Mouse (Mus musculus): Measurements from ENCODE around the gene B3gnt9. TPM values are rescaled to one million over a fixed set of nuclear protein-coding genes. Genes with fewer than 3 reads are reported as not detected.

B3gnt9 gene
- polyA plus RNA-seq, 1 experiment from 2014 or later, result 5.6 TPM

GRCm38 (mm10) chr8:105265128-105265527 is 10.2 kb upstream of the B3gnt9 start:
- Histone ChIP-seq H3K4me2 (peak overlapping the region; percentile 74), H3K9me3 (ENCODE audit: control insufficient read depth, low read length) (no peaks in the 10 kb centered on the region; the same call in 1 of the 2 replicates), H3K4me3 (ENCODE audit: low read depth, low read length) (peak overlapping the region; percentile 60; the same call in 1 of the 2 replicates), H3K27ac (ENCODE audit: low read depth, low read length) (no peak overlapping the region), H3K9ac (ENCODE audit: low read length) (no peak overlapping the region; the same call in 1 of the 2 replicates), H3K36me3 (ENCODE audit: control insufficient read depth, insufficient read depth, low read length) (no peaks in the 10 kb centered on the region), H3K4me1 (ENCODE audit: control insufficient read depth, insufficient read depth, low read length) (peaks cover 17% of the 10 kb centered on the region), H3K27me3 (ENCODE audit: control insufficient read depth, insufficient read depth, low read length) (peaks cover 86% of the 10 kb centered on the region)
- ATAC-seq (ENCODE audit: low FRiP score) (no peak), DNase-seq (ENCODE audit: low spot score, missing footprints) (peak; percentile 90)
- WGBS, result 12% methylated on average over 10 of the region's 10 CpGs

GRCm38 (mm10) chr8:105264024-105264982 is 9.3 kb upstream of the B3gnt9 start, which contains the start of the genes Tradd and Fbxl8:
Gene Tradd, minus strand, starts transcription at chr8:105264609.
Gene Fbxl8, plus strand, starts transcription at chr8:105264648.
- no peaks in the 10 kb centered on the region for H3K36me3 ChIP-seq (ENCODE audit: control insufficient read depth, insufficient read depth, low read length)
- no peak within 1 kb of the TSS for H3K27ac ChIP-seq (ENCODE audit: low read depth, low read length)
- DNase-seq (ENCODE audit: low spot score, missing footprints) (peak; percentile 94), ATAC-seq (ENCODE audit: low FRiP score) (peak; percentile 51)
- peaks cover 17% of the 10 kb centered on the region for H3K4me1 ChIP-seq (ENCODE audit: control insufficient read depth, insufficient read depth, low read length)
- WGBS, result 2% methylated on average over 54 of the region's 54 CpGs
- H3K9me3 ChIP-seq (ENCODE audit: control insufficient read depth, low read length), result no peaks in the 10 kb centered on the region; the same call in 1 of the 2 replicates
- H3K9ac ChIP-seq (ENCODE audit: low read length), result peak within 1 kb of the TSS; percentile 56
- peaks cover 86% of the 10 kb centered on the region for H3K27me3 ChIP-seq (ENCODE audit: control insufficient read depth, insufficient read depth, low read length)
- peak within 1 kb of the TSS; percentile 60 for H3K4me3 ChIP-seq (ENCODE audit: low read depth, low read length)
- H3K4me2 ChIP-seq, result peak within 1 kb of the TSS; percentile 74

DNA sequence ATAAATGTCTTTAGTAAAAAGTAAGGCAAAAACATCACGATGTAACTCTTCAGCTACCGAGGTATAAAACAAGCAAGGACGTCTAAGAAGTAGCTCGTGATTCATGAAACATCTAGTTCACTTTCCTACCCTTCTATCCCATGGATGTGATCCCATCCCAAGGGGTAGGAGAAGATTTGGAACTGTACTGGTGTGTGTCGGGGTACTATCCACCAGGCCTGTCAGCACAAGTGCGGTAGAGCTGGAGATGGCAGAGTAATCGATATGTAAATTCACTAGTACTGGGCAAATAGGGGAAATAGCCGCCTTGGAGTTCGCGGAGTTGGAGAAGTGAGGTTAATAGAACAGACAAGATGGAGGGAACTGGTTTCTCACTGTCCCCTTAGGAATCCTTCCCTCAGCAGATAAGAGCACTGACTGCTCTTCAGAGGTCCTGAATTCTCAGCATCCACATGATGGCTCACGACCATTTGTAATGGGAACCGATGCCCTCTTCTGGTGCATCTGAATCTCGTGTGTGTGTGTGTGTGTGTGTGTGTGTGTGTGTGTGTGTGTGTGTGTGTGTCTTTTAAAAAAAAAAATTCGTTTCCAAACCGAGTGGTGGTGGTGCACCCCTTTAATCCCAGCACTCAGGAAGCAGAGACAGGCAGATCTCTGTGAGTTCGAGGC is 8.4 kb upstream of the B3gnt9 start:
- Histone ChIP-seq H3K36me3 (ENCODE audit: control insufficient read depth, insufficient read depth, low read length) (no peaks in the 10 kb centered on the region), H3K27me3 (ENCODE audit: control insufficient read depth, insufficient read depth, low read length) (peaks cover 86% of the 10 kb centered on the region), H3K4me3 (ENCODE audit: low read depth, low read length) (no peak overlapping the region), H3K4me2 (no peak overlapping the region), H3K27ac (ENCODE audit: low read depth, low read length) (no peak overlapping the region), H3K9me3 (ENCODE audit: control insufficient read depth, low read length) (no peaks in the 10 kb centered on the region; the same call in 1 of the 2 replicates), H3K9ac (ENCODE audit: low read length) (no peak overlapping the region), H3K4me1 (ENCODE audit: control insufficient read depth, insufficient read depth, low read length) (peaks cover 18% of the 10 kb centered on the region)
- 38% methylated on average over 16 of the region's 16 CpGs for WGBS
- DNase-seq (ENCODE audit: low spot score, missing footprints) (peak; percentile 83), ATAC-seq (ENCODE audit: low FRiP score) (no peak)

DNA sequence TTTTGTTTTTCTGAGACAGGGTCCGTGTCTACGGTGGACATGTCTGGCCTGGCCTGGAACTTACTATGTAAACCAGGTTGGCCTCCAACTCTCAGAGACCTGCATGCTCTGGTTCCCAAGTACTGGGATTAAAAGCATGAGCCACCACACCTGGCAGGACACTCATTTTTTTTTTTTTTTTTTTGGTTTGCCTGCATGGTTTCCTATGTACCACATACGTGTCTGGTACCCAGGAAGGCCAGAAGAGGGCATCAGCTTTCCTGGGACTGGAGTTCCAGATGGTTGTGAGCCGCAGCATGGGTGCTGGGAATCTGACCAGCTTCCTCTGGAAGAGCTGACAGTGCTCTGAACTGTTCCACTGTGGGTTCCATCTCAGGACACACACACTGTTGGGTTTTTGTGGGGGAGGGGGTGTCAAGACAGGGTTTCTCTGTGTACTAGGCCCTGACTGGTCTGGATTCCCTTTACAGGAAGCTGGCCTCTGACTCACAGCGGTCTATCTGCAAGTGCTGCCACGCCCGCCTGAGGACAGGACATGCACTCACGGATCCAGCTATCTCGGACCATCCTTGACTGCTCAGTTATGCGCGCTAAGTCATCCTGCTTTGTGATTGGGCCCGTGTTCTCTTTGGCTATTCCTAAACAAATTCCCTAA is 6.5 kb upstream of the B3gnt9 start:
- no peaks in the 10 kb centered on the region for H3K36me3 ChIP-seq (ENCODE audit: control insufficient read depth, insufficient read depth, low read length)
- H3K27me3 ChIP-seq (ENCODE audit: control insufficient read depth, insufficient read depth, low read length), result peaks cover 81% of the 10 kb centered on the region
- H3K27ac ChIP-seq (ENCODE audit: low read depth, low read length), result no peak overlapping the region
- H3K9ac ChIP-seq (ENCODE audit: low read length), result no peak overlapping the region
- peaks cover 15% of the 10 kb centered on the region for H3K4me1 ChIP-seq (ENCODE audit: control insufficient read depth, insufficient read depth, low read length)
- H3K4me3 ChIP-seq (ENCODE audit: low read depth, low read length), result no peak overlapping the region
- ATAC-seq (ENCODE audit: low FRiP score), result no peak
- no peak overlapping the region for H3K4me2 ChIP-seq
- peak; percentile 53 for DNase-seq (ENCODE audit: low spot score, missing footprints)
- 88% methylated on average over 12 of the region's 12 CpGs for WGBS
- no peaks in the 10 kb centered on the region; the same call in 1 of the 2 replicates for H3K9me3 ChIP-seq (ENCODE audit: control insufficient read depth, low read length)

DNA sequence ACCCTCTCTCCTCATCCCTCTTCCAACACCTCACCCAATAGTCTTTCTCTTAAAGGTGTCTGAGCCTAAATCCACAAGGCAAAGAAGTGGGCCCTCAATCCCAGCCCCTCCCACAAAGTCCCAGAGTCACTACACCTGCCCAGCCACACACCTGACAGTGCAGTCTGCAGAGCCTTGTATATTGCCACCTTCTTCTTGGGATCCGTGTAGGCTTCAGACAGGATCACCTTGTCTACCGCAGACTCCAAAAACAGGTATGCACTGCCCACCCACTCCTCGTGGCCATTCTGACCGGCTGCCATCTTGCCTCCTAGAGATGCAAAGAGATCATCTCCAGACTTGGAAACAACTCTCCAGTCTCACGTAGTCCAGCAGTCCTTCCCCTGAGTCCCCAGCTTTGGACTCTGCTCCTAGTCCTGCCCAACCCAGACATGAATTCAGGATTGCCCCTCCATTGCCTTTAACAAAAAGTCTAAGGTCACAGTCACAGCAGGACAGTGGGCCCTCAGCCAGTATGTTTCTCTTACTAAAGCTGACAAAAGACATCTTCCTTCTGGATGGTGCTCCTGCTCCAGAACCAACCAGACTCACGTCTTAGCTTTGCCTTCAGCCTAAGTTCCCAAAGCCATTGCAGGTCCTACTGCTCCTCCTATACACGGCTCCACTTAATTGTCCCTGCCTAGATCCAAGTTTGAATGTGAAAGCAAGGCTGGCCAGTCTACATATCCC is 5.6 kb upstream of the B3gnt9 start:
- Histone ChIP-seq H3K4me3 (ENCODE audit: low read depth, low read length) (no peak overlapping the region), H3K27ac (ENCODE audit: low read depth, low read length) (no peak overlapping the region), H3K9me3 (ENCODE audit: control insufficient read depth, low read length) (no peaks in the 10 kb centered on the region; the same call in 1 of the 2 replicates), H3K36me3 (ENCODE audit: control insufficient read depth, insufficient read depth, low read length) (no peaks in the 10 kb centered on the region), H3K4me2 (no peak overlapping the region), H3K4me1 (ENCODE audit: control insufficient read depth, insufficient read depth, low read length) (peaks cover 15% of the 10 kb centered on the region), H3K27me3 (ENCODE audit: control insufficient read depth, insufficient read depth, low read length) (peaks cover 80% of the 10 kb centered on the region), H3K9ac (ENCODE audit: low read length) (no peak overlapping the region)
- DNase-seq (ENCODE audit: low spot score, missing footprints) (peak; percentile 77), ATAC-seq (ENCODE audit: low FRiP score) (no peak)
- 59% methylated on average over 7 of the region's 7 CpGs for WGBS

DNA sequence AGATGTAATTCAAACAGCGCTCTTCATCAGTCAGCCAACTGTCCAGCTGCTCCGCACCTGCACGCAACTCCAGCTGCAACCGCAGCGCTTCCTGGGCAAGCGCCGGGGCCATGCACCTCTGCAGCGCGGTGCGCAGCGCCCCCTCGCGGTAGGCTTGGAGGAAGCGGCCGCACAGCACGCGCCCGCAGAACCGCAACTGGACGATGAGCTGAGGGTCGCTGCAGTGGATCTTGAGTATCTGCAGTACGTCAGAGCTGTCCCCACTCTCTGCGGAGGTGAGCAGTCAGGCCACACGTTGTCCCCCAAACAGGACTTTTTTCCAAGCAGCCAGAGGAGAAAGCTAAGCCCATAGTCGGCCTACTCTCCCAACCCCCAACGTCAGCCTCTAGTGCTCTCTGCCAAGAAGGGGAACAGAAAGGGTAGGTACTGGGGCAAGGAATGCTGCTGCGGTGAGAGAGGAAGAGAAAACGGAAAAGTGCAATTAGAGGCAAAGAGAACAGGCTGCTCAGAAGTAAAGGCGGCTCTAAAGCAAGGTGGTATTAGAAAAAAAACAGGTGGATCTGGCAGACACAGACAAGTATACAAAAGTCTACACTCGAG is 4.9 kb upstream of the B3gnt9 start:
- H3K4me2 ChIP-seq, result peak overlapping the region; percentile 67
- no peaks in the 10 kb centered on the region; the same call in 1 of the 2 replicates for H3K9me3 ChIP-seq (ENCODE audit: control insufficient read depth, low read length)
- WGBS, result 4% methylated on average over 30 of the region's 30 CpGs
- H3K27ac ChIP-seq (ENCODE audit: low read depth, low read length), result no peak overlapping the region
- peak overlapping the region; percentile 24; the same call in 1 of the 2 replicates for H3K9ac ChIP-seq (ENCODE audit: low read length)
- peaks cover 17% of the 10 kb centered on the region for H3K4me1 ChIP-seq (ENCODE audit: control insufficient read depth, insufficient read depth, low read length)
- ATAC-seq (ENCODE audit: low FRiP score), result peak; percentile 62
- peaks cover 74% of the 10 kb centered on the region for H3K27me3 ChIP-seq (ENCODE audit: control insufficient read depth, insufficient read depth, low read length)
- no peaks in the 10 kb centered on the region for H3K36me3 ChIP-seq (ENCODE audit: control insufficient read depth, insufficient read depth, low read length)
- DNase-seq (ENCODE audit: low spot score, missing footprints), result peak; percentile 98
- H3K4me3 ChIP-seq (ENCODE audit: low read depth, low read length), result peak overlapping the region; percentile 38

- DNase-seq (ENCODE audit: low spot score, missing footprints), result peak; percentile 96
- ATAC-seq (ENCODE audit: low FRiP score), result peak; percentile 54
- WGBS, result 2% methylated on average over 55 of the region's 55 CpGs
- H3K27me3 ChIP-seq (ENCODE audit: control insufficient read depth, insufficient read depth, low read length), result peaks cover 67% of the 10 kb centered on the region
- H3K4me2 ChIP-seq, result peak overlapping the region; percentile 67
- no peaks in the 10 kb centered on the region for H3K36me3 ChIP-seq (ENCODE audit: control insufficient read depth, insufficient read depth, low read length)
- no peaks in the 10 kb centered on the region; the same call in 1 of the 2 replicates for H3K9me3 ChIP-seq (ENCODE audit: control insufficient read depth, low read length)
- peak overlapping the region; percentile 38 for H3K4me3 ChIP-seq (ENCODE audit: low read depth, low read length)
- H3K27ac ChIP-seq (ENCODE audit: low read depth, low read length), result no peak overlapping the region
- H3K9ac ChIP-seq (ENCODE audit: low read length), result peak overlapping the region; percentile 24; the same call in 1 of the 2 replicates
- H3K4me1 ChIP-seq (ENCODE audit: control insufficient read depth, insufficient read depth, low read length), result peaks cover 20% of the 10 kb centered on the region
Measured at GRCm38 (mm10) chr8:105258911-105259720, 4.2 kb upstream of the B3gnt9 start.
